Mouse (Mus musculus) embryonic facial prominence, embryonic 14.5 days (tissue): ENCODE data around the gene Shc1. TPM values are rescaled to one million over a fixed set of nuclear protein-coding genes. Genes with fewer than 3 reads are reported as not detected.
A peak's percentile ranks its signal among the peaks of the same experiment; 100 is the strongest.

Experiments used
- ATAC-seq: fragments of 200-750 bp; cut with Nextera tagmentation; 2 replicates; pipeline ENCODE4 v1.8.0; 2017; ENCODE audit warnings: low read depth, moderate number of reproducible peaks, moderate TSS enrichment
- DNase-seq: peaks from one replicate; pipeline ENCODE4 v3.0.0-alpha.2; 2015; ENCODE audit warnings: low spot score
- H3K27ac ChIP-seq: fragments of 300-500 bp; sonication (generic); replicated peaks from 2 replicates; pipeline ENCODE4 v1.5.1; 2014; ENCODE audit warnings: low read depth, mild to moderate bottlenecking, low read length, moderate library complexity
- H3K27me3 ChIP-seq: fragments of 300-500 bp; sonication (generic); replicated peaks from 2 replicates; pipeline ENCODE4 v1.6.1; 2014; ENCODE audit warnings: low read length; ENCODE audit not compliant: control insufficient read depth, insufficient read depth
- H3K36me3 ChIP-seq: fragments of 300-500 bp; sonication (generic); 2 replicates; pipeline ENCODE4 v1.6.1; 2014; ENCODE audit warnings: low read length, mixed read lengths; ENCODE audit not compliant: control insufficient read depth, insufficient read depth
- H3K4me1 ChIP-seq: fragments of 300-500 bp; sonication (generic); 2 replicates; pipeline ENCODE4 v1.6.1; 2014; ENCODE audit warnings: antibody characterized with exemption, low read length; ENCODE audit not compliant: control insufficient read depth, insufficient read depth
- H3K4me2 ChIP-seq: fragments of 300-500 bp; sonication (generic); 2 replicates; pipeline ENCODE4 v1.6.1; 2014; ENCODE audit warnings: low read depth, mild to moderate bottlenecking, low read length, moderate library complexity, mixed read lengths
- H3K4me3 ChIP-seq: fragments of 300-500 bp; sonication (generic); 2 replicates; pipeline ENCODE4 v1.5.1; 2014; ENCODE audit warnings: low read depth, mild to moderate bottlenecking, low read length
- H3K9ac ChIP-seq: fragments of 300-500 bp; sonication (generic); 2 replicates; pipeline ENCODE4 v1.6.1; 2014; ENCODE audit warnings: low read depth, mild to moderate bottlenecking, low read length, moderate library complexity, mixed read lengths
- H3K9me3 ChIP-seq: fragments of 300-500 bp; sonication (generic); 2 replicates; pipeline ENCODE4 v1.6.1; 2016; ENCODE audit warnings: low read length; ENCODE audit not compliant: control insufficient read depth
- WGBS: fragments of 180-500 bp; shearing (Covaris S2); extraction: QIAGEN DNeasy Blood & Tissue Kit; methylation state at CpG from one replicate; pipeline ENCODE4 v1.1.7; 2014; 5-methylcytosine and 5-hydroxymethylcytosine counted together
- polyA plus RNA-seq: library from polyadenylated mRNA; unstranded; fragments of >200 nt; fragmentation: Nextera tagmentation; extraction: Ambion mirVana; gene quantifications from 2 replicates; pipeline ENCODE4 v1.2.1, GENCODE M21; 2014

Gene Shc1
- polyA plus RNA-seq, 1 experiment from 2014 or later, result 75.2 TPM

DNA sequence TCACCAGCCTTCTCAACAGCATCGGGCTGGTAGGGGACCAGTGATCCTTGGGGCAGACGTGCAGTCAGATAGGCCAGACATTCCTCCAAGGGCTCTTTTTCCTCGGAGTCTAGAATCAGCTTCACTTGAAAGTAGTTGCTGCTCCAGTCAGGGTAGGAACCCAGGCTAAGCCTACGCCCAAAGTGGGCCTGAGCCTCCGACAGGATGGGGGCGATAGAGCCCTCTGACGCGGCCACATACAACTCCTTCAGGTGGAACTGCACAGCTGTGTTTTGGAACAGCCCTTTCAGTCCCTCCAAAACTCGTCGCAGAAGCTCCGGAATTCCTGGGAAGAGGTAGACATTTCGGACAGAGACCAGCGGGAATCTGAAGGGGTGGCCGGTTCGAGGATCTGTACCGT lies 9.8 kb upstream of the Shc1 start:
- no peak overlapping the region for H3K9ac ChIP-seq
- H3K4me2 ChIP-seq, result no peak overlapping the region
- no peaks in the 10 kb centered on the region for H3K9me3 ChIP-seq
- DNase-seq, result no peak
- 69% methylated on average over 16 of the region's 16 CpGs for WGBS
- no peak overlapping the region for H3K27ac ChIP-seq
- H3K36me3 ChIP-seq, result peaks cover 26% of the 10 kb centered on the region; the same call in 1 of the 2 replicates
- ATAC-seq, result no peak
- H3K4me1 ChIP-seq, result peaks cover 4% of the 10 kb centered on the region; the same call in 1 of the 2 replicates
- H3K27me3 ChIP-seq, result no peaks in the 10 kb centered on the region
- no peak overlapping the region for H3K4me3 ChIP-seq

- no peak overlapping the region for H3K4me2 ChIP-seq
- no peak overlapping the region for H3K27ac ChIP-seq
- no peak overlapping the region for H3K4me3 ChIP-seq
- no peak for DNase-seq
- peaks cover 4% of the 10 kb centered on the region; the same call in 1 of the 2 replicates for H3K4me1 ChIP-seq
- peaks cover 28% of the 10 kb centered on the region for H3K36me3 ChIP-seq
- no peak overlapping the region for H3K9ac ChIP-seq
- 95% methylated on average over 3 of the region's 3 CpGs for WGBS
- no peaks in the 10 kb centered on the region for H3K9me3 ChIP-seq
- no peaks in the 10 kb centered on the region for H3K27me3 ChIP-seq
- no peak for ATAC-seq
These were observed 8.5 kb upstream of the Shc1 start for GRCm38 (mm10) chr3:89409701-89410100.

GRCm38 (mm10) chr3:89410864-89411263 lies 7.4 kb upstream of the Shc1 start:
- Histone ChIP-seq H3K9me3 (no peaks in the 10 kb centered on the region), H3K4me2 (peak overlapping the region; percentile 59), H3K27ac (no peak overlapping the region), H3K4me3 (peak overlapping the region; percentile 59), H3K9ac (peak overlapping the region; percentile 60), H3K36me3 (peaks cover 34% of the 10 kb centered on the region), H3K4me1 (peaks cover 4% of the 10 kb centered on the region; the same call in 1 of the 2 replicates), H3K27me3 (no peaks in the 10 kb centered on the region)
- ATAC-seq (no peak), DNase-seq (no peak)
- WGBS, result 75% methylated on average over 10 of the region's 10 CpGs

- no peaks in the 10 kb centered on the region for H3K9me3 ChIP-seq
- H3K27me3 ChIP-seq, result no peaks in the 10 kb centered on the region
- H3K36me3 ChIP-seq, result peaks cover 39% of the 10 kb centered on the region
- WGBS, result 6% methylated on average over 28 of the region's 28 CpGs
- DNase-seq (peak; percentile 99), ATAC-seq (peak; percentile 99)
- H3K27ac ChIP-seq, result peak within 1 kb of the TSS; percentile 30; the same call in 1 of the 2 replicates
- H3K4me1 ChIP-seq, result peaks cover 8% of the 10 kb centered on the region
- H3K4me2 ChIP-seq, result peak within 1 kb of the TSS; percentile 59
- peak within 1 kb of the TSS; percentile 60 for H3K9ac ChIP-seq
- peak within 1 kb of the TSS; percentile 59 for H3K4me3 ChIP-seq
These were observed 6.5 kb upstream of the Shc1 start, which contains the start of gene Flad1 for GRCm38 (mm10) chr3:89411490-89412393. Gene Flad1 (minus strand): TSS chr3:89411870.

DNA sequence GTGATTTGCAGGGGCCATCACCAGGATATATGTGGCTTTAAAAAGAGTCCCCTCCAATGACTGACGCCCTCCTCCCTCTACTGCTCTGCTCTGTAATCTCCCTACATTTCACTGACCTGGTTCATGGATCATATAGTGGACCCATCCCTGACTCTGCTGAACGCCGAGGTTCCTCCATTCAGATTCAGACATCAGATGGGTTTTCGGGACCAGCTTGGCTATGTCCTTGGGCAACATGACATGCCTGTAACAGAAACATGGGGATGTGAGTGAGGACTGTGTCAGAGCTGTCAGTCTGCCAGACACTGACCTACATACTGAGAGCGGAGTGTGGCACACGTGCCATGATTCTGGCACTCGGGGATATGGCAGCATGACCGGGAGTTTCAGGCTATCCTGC lies 2.1 kb upstream of the Shc1 start:
- Histone ChIP-seq H3K4me1 (peaks cover 21% of the 10 kb centered on the region), H3K4me2 (no peak overlapping the region), H3K36me3 (peaks cover 27% of the 10 kb centered on the region), H3K4me3 (no peak overlapping the region), H3K27ac (no peak overlapping the region), H3K9me3 (no peaks in the 10 kb centered on the region), H3K27me3 (no peaks in the 10 kb centered on the region), H3K9ac (no peak overlapping the region)
- DNase-seq (no peak), ATAC-seq (no peak)
- WGBS, result 97% methylated on average over 8 of the region's 8 CpGs

GRCm38 (mm10) chr3:89417131-89417530 lies 1.1 kb upstream of the Shc1 start:
- no peak for DNase-seq
- H3K27me3 ChIP-seq, result no peaks in the 10 kb centered on the region
- H3K4me1 ChIP-seq, result peaks cover 30% of the 10 kb centered on the region
- H3K27ac ChIP-seq, result peak overlapping the region; percentile 86; the same call in 1 of the 2 replicates
- H3K4me3 ChIP-seq, result peak overlapping the region; percentile 55
- peak overlapping the region; percentile 75 for H3K9ac ChIP-seq
- peaks cover 27% of the 10 kb centered on the region for H3K36me3 ChIP-seq
- no peaks in the 10 kb centered on the region for H3K9me3 ChIP-seq
- no peak for ATAC-seq
- peak overlapping the region; percentile 88 for H3K4me2 ChIP-seq
- WGBS, result 25% methylated on average over 2 of the region's 2 CpGs

DNA sequence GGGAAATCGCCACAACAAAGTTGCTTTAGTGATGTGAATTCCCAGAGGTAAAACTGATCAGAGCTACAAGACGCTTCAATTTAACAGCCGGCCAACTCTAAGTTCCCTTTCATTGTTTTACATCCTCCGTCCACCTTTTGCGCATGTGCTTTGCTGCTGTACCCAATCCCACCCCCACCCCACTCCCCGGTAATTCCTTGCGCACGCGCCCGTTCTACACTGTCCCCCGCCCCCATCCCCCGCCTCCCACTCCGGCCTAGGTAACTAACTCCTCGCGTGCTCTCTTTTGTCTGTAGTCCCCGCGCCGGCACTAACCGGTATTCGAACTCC lies 438 bp upstream of the Shc1 start:
- 2% methylated on average over 20 of the region's 20 CpGs for WGBS
- Histone ChIP-seq H3K36me3 (peaks cover 27% of the 10 kb centered on the region), H3K27ac (peak overlapping the region; percentile 86), H3K9ac (peak overlapping the region; percentile 75), H3K27me3 (no peaks in the 10 kb centered on the region), H3K4me3 (peak overlapping the region; percentile 55), H3K4me2 (peak overlapping the region; percentile 88), H3K4me1 (peaks cover 30% of the 10 kb centered on the region), H3K9me3 (no peaks in the 10 kb centered on the region)
- ATAC-seq (peak; percentile 56), DNase-seq (peak; percentile 92)

DNA sequence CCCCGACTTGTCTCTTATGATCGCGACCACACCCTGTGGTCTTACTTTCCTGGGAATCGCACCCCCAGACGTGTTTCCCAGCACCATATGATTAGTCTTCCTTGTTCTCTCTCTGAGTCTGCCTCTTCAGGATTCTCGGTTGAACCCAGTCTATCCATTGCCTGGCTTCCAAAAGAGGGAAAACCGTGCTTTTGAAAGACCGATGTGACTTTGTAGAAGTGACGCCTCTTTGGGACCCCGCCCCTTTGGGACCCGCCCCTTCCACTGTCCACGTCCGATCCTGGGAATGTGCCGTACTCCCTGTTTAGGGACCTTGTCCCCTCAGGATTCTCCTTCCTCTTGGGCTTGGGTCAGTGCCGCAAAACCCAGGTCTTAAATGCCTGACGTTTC lies 613 bp downstream of the Shc1 start:
- H3K4me3 ChIP-seq, result peak overlapping the region; percentile 55
- no peaks in the 10 kb centered on the region for H3K9me3 ChIP-seq
- peak overlapping the region; percentile 88 for H3K4me2 ChIP-seq
- 0% methylated on average over 16 of the region's 16 CpGs for WGBS
- no peak for ATAC-seq
- peak overlapping the region; percentile 98 for H3K27ac ChIP-seq
- peak overlapping the region; percentile 67 for H3K9ac ChIP-seq
- peaks cover 33% of the 10 kb centered on the region for H3K4me1 ChIP-seq
- DNase-seq, result peak; percentile 90
- H3K27me3 ChIP-seq, result no peaks in the 10 kb centered on the region
- peaks cover 30% of the 10 kb centered on the region for H3K36me3 ChIP-seq
